Mouse (Mus musculus) midbrain, embryonic 15.5 days (tissue): ENCODE measurements around the gene Zfp553. TPM values are rescaled to one million over a fixed set of nuclear protein-coding genes. Genes with fewer than 3 reads are reported as not detected.

Experiments used
- ATAC-seq: fragments of 200-750 bp; cut with Nextera tagmentation; replicated peaks from 2 replicates; pipeline ENCODE4 v1.8.0; 2017; ENCODE audit warnings: moderate TSS enrichment
- H3K27ac ChIP-seq: fragments of 300-500 bp; sonication (generic); 2 replicates; pipeline ENCODE4 v1.5.1; 2015; ENCODE audit warnings: mild to moderate bottlenecking, inconsistent platforms
- H3K27me3 ChIP-seq: fragments of 300-500 bp; sonication (generic); replicated peaks from 2 replicates; pipeline ENCODE4 v1.6.1; 2015; ENCODE audit warnings: inconsistent platforms
- H3K36me3 ChIP-seq: fragments of 300-500 bp; sonication (generic); replicated peaks from 2 replicates; pipeline ENCODE4 v1.6.1; 2015; ENCODE audit warnings: inconsistent platforms
- H3K4me1 ChIP-seq: fragments of 300-500 bp; sonication (generic); 2 replicates; pipeline ENCODE4 v1.6.1; 2015; ENCODE audit warnings: inconsistent platforms
- H3K4me2 ChIP-seq: fragments of 300-500 bp; sonication (generic); 2 replicates; pipeline ENCODE4 v1.6.1; 2015; ENCODE audit warnings: inconsistent platforms, mild to moderate bottlenecking, moderate library complexity
- H3K4me3 ChIP-seq: fragments of 300-500 bp; sonication (generic); 2 replicates; pipeline ENCODE4 v1.5.1; 2015; ENCODE audit warnings: mild to moderate bottlenecking, inconsistent platforms
- H3K9ac ChIP-seq: fragments of 300-500 bp; sonication (generic); 2 replicates; pipeline ENCODE4 v1.6.1; 2015; ENCODE audit warnings: mild to moderate bottlenecking, inconsistent platforms
- H3K9me3 ChIP-seq: fragments of 300-500 bp; sonication (generic); 2 replicates; pipeline ENCODE4 v1.6.1; 2016; ENCODE audit warnings: inconsistent platforms
- WGBS: fragments of 180-500 bp; shearing (Covaris S2); methylation state at CpG from one replicate; pipeline ENCODE4 v1.1.7; 2015; ENCODE audit warnings: mixed read lengths; 5-methylcytosine and 5-hydroxymethylcytosine counted together
- polyA plus RNA-seq: library from polyadenylated mRNA; unstranded; fragments of >200 nt; fragmentation: Nextera tagmentation; extraction: Ambion mirVana; gene quantifications from 2 replicates; pipeline ENCODE4 v1.2.1, GENCODE M21; 2015

The Zfp553 gene
- polyA plus RNA-seq, 1 experiment from 2014 or later, result 64.1 TPM

- Histone ChIP-seq H3K4me1 (peaks cover 18% of the 10 kb centered on the region), H3K9me3 (no peaks in the 10 kb centered on the region), H3K27me3 (no peaks in the 10 kb centered on the region), H3K9ac (no peak overlapping the region), H3K36me3 (no peaks in the 10 kb centered on the region), H3K4me3 (no peak overlapping the region), H3K4me2 (no peak overlapping the region), H3K27ac (no peak overlapping the region)
- 86% methylated on average over 10 of the region's 10 CpGs for WGBS
- no peak for ATAC-seq
These were observed 29.5 kb downstream of the Zfp553 start for GRCm38 (mm10) chr7:127262218-127262961.

- no peak overlapping the region for H3K4me3 ChIP-seq
- peaks cover 18% of the 10 kb centered on the region for H3K4me1 ChIP-seq
- H3K9me3 ChIP-seq, result no peaks in the 10 kb centered on the region
- H3K9ac ChIP-seq, result no peak overlapping the region
- 93% methylated on average over 3 of the region's 3 CpGs for WGBS
- no peak overlapping the region for H3K27ac ChIP-seq
- ATAC-seq, result no peak
- no peak overlapping the region for H3K4me2 ChIP-seq
- H3K36me3 ChIP-seq, result 0 out of 2 replicates have a peak, but pooled peaks cover 4% of the 10 kb centered on the region
- no peaks in the 10 kb centered on the region for H3K27me3 ChIP-seq
These were observed 30.7 kb downstream of the Zfp553 start for GRCm38 (mm10) chr7:127263526-127263925.

DNA sequence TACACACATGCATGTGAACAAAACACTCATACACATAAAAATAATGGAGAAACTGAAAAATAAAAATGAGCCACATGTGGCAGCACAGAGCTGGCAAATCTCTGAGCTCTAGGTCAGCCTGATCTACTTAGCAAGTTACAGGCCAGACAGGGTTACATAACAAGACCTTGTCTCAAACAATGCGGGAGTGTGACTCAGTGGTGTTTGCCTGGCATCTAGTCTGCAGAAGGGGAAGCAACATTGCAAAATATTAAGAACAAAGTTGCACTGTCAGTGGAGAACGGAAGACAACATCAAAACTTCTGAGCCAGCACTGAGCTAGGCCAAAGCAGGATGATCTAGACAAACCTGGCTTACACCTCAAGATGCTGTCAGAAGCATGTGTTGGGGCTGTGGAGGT is 37.4 kb downstream of the Zfp553 start:
- H3K4me1 ChIP-seq, result peaks cover 17% of the 10 kb centered on the region
- H3K9me3 ChIP-seq, result no peaks in the 10 kb centered on the region
- H3K4me3 ChIP-seq, result no peak overlapping the region
- no peak for ATAC-seq
- H3K9ac ChIP-seq, result no peak overlapping the region
- no peaks in the 10 kb centered on the region for H3K27me3 ChIP-seq
- H3K36me3 ChIP-seq, result peaks cover 17% of the 10 kb centered on the region
- no peak overlapping the region for H3K27ac ChIP-seq
- 94% methylated on average over 2 of the region's 2 CpGs for WGBS
- H3K4me2 ChIP-seq, result no peak overlapping the region

GRCm38 (mm10) chr7:127270666-127271065 is 37.8 kb downstream of the Zfp553 start:
- H3K27ac ChIP-seq, result no peak overlapping the region
- H3K4me1 ChIP-seq, result peaks cover 17% of the 10 kb centered on the region
- H3K9ac ChIP-seq, result no peak overlapping the region
- peaks cover 17% of the 10 kb centered on the region for H3K36me3 ChIP-seq
- 92% methylated on average over 5 of the region's 5 CpGs for whole genome bisulfite sequencing
- no peak for ATAC-seq
- H3K4me3 ChIP-seq, result no peak overlapping the region
- no peaks in the 10 kb centered on the region for H3K9me3 ChIP-seq
- no peak overlapping the region for H3K4me2 ChIP-seq
- no peaks in the 10 kb centered on the region for H3K27me3 ChIP-seq

DNA sequence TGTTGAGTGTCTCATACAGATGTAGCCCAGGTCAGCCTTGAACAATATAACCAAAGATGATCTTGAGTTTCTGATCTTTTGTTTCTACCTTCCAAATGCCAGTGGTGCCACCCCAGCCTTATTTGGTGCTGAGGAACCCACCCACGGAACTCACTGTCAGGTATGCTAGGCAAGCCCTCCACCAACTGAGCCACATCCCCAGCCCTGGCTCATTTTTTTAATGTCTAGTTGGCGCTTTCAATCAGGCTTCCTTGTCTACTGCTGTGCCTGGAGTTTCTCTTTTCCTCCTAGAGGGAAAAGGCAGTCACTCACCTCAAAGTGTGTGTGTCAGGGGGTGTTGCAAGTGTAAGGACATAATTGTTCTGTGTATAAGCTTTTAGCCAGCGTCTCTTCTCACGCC is 38.2 kb downstream of the Zfp553 start:
- no peak for ATAC-seq

DNA sequence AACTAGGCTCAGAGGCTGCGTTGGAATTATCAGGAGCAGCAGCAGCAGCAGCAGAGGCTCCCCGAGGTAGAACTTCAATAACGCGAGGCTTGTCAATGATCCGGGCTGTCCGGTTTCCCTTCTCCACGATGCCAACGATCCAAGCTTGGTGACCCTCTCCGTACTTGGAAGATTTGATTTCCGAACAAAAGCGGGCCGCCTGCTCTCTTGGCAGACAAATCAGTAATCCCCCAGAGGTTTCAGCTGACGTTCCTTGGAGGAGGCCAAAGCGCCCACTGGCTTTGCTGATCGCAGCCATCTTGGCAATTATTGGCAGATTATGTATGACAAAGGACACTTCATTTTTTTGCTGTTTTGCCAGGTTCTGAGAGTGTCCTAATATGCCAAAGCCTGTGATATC is 39.7 kb downstream of the Zfp553 start:
- H3K36me3 ChIP-seq, result peaks cover 17% of the 10 kb centered on the region
- 92% methylated on average over 15 of the region's 15 CpGs for WGBS
- H3K4me1 ChIP-seq, result peaks cover 17% of the 10 kb centered on the region
- peak overlapping the region; percentile 59 for H3K4me3 ChIP-seq
- H3K9me3 ChIP-seq, result no peaks in the 10 kb centered on the region
- H3K9ac ChIP-seq, result 0 out of 2 replicates have a peak overlapping the region, but pooled peaks have one; percentile 68
- no peaks in the 10 kb centered on the region for H3K27me3 ChIP-seq
- H3K4me2 ChIP-seq, result peak overlapping the region; percentile 83
- no peak for ATAC-seq
- no peak overlapping the region for H3K27ac ChIP-seq

More for the DNA sequence above, 38.2 kb downstream of the Zfp553 start:
- Histone ChIP-seq H3K4me2 (no peak overlapping the region), H3K27ac (no peak overlapping the region), H3K36me3 (peaks cover 17% of the 10 kb centered on the region), H3K9me3 (no peaks in the 10 kb centered on the region), H3K4me1 (peaks cover 17% of the 10 kb centered on the region), H3K4me3 (no peak overlapping the region), H3K27me3 (no peaks in the 10 kb centered on the region), H3K9ac (no peak overlapping the region)
- WGBS, result 94% methylated on average over 4 of the region's 4 CpGs

- Histone ChIP-seq H3K9me3 (no peaks in the 10 kb centered on the region), H3K27ac (peak overlapping the region; percentile 80), H3K4me2 (peak overlapping the region; percentile 83), H3K27me3 (no peaks in the 10 kb centered on the region), H3K9ac (peak overlapping the region; percentile 68), H3K36me3 (peaks cover 16% of the 10 kb centered on the region), H3K4me1 (peaks cover 17% of the 10 kb centered on the region), H3K4me3 (peak overlapping the region; percentile 59)
- peak; percentile 80 for ATAC-seq
- WGBS, result 14% methylated on average over 50 of the region's 50 CpGs
These were observed 40.5 kb downstream of the Zfp553 start for GRCm38 (mm10) chr7:127273118-127273923.

GRCm38 (mm10) chr7:127273925-127274789 is 41.3 kb downstream of the Zfp553 start, which contains the start of gene Sephs2:
TSS of gene Sephs2 (minus strand) at chr7:127274055.
- WGBS, result 3% methylated on average over 39 of the region's 39 CpGs
- Histone ChIP-seq H3K9ac (peak within 1 kb of the TSS; percentile 68), H3K27me3 (no peaks in the 10 kb centered on the region), H3K4me1 (peaks cover 17% of the 10 kb centered on the region), H3K4me2 (peak within 1 kb of the TSS; percentile 83), H3K4me3 (peak within 1 kb of the TSS; percentile 59), H3K9me3 (no peaks in the 10 kb centered on the region), H3K27ac (peak within 1 kb of the TSS; percentile 80), H3K36me3 (peaks cover 9% of the 10 kb centered on the region)
- peak; percentile 96 for ATAC-seq

DNA sequence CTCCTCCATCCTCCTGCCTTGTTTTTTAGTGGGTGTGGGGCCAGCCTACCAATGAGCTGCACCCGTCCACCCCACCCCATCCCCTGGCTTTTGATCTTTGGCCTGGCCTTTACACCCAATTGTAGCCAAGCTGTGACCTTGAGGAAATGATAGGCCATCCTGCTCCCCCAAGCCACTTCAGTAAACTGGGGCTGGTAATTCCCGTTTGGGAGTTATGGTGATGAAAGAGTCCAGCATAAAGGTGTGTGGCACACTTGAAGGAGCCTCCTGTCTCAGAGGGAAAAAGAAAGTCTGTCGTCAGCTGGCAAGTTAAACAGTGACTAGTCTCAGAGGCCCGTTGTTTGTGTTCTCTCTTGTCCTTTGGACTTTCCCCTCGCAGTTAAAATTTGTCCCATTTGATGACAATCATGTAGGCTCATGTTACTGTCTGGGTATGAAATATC is 43.7 kb downstream of the Zfp553 start:
- Histone ChIP-seq H3K27me3 (no peaks in the 10 kb centered on the region), H3K9me3 (no peaks in the 10 kb centered on the region), H3K4me2 (no peak overlapping the region), H3K4me1 (peaks cover 17% of the 10 kb centered on the region), H3K4me3 (no peak overlapping the region), H3K36me3 (no peaks in the 10 kb centered on the region), H3K9ac (no peak overlapping the region), H3K27ac (no peak overlapping the region)
- ATAC-seq, result no peak
- 75% methylated on average over 5 of the region's 5 CpGs for WGBS

DNA sequence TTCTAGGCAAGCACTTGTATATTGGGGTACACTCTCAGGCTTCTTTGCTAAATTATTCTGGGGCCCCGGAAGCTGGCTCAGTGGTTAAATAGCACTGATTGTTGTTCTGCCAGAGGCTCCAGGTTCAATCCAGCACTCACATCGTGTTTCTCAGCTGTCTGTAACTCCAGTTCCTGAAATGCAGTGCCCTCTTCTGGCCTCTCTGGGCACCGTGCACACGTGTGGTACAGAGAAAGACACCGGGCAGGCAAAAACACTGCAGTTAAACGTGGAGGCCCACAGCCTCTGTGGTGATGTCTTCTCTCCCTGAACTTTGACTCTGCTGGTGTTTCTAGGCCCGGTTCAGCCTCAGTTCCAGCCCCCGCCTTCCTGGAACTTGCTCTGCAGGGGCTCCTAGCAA is 45.5 kb downstream of the Zfp553 start:
- Histone ChIP-seq H3K27ac (no peak overlapping the region), H3K9ac (no peak overlapping the region), H3K27me3 (no peaks in the 10 kb centered on the region), H3K4me1 (peaks cover 5% of the 10 kb centered on the region), H3K9me3 (no peaks in the 10 kb centered on the region), H3K4me3 (no peak overlapping the region), H3K36me3 (no peaks in the 10 kb centered on the region), H3K4me2 (no peak overlapping the region)
- no peak for ATAC-seq
- 18% methylated on average over 8 of the region's 8 CpGs for WGBS

DNA sequence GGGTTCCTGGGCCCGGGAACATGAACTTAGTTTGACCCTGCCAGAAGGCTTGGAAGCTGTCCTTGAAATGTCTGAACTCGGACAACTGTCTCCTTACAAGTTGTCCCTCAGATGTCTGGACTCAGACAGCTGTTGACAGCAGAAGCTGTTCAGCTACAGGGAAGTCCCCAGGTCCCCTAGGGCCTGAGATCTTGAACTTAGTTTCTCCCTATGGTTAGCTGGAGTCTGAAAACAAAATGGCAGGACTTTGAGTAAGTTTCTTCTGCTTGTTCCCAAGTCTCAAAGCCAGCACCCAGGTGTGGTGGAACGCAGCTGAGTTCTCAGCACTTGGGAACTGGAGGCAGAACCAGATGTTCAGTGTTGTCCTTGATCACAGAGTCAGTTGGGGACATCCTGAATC is 47.2 kb downstream of the Zfp553 start:
- WGBS, result 81% methylated on average over 3 of the region's 3 CpGs
- H3K36me3 ChIP-seq, result no peaks in the 10 kb centered on the region
- no peak for ATAC-seq

DNA sequence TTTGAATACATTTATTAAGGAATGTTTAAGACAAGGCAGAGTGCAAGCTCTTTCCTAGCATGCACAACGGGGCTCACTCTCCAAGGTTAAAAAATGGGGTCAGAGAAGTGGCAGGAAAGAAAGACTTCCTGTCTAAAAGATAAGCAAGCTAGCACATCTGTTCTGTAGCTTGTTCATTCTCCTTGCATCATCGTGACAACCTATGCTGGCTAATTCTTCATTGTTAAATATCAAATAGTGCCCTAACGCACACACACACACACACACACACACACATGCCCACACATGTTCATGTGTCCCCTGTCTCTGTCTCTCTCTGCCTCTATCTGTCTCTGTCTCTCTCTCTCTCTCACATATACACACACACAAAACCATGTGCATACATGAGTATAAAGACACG is 48.3 kb downstream of the Zfp553 start:
- Histone ChIP-seq H3K36me3 (no peaks in the 10 kb centered on the region), H3K4me1 (no peaks in the 10 kb centered on the region), H3K4me2 (no peak overlapping the region), H3K27me3 (no peaks in the 10 kb centered on the region), H3K9ac (no peak overlapping the region), H3K27ac (no peak overlapping the region), H3K9me3 (no peaks in the 10 kb centered on the region), H3K4me3 (no peak overlapping the region)
- 82% methylated on average over 4 of the region's 4 CpGs for WGBS
- ATAC-seq, result no peak

More for the DNA sequence above, 47.2 kb downstream of the Zfp553 start:
- Histone ChIP-seq H3K4me1 (no peaks in the 10 kb centered on the region), H3K9ac (no peak overlapping the region), H3K4me2 (no peak overlapping the region), H3K9me3 (no peaks in the 10 kb centered on the region), H3K4me3 (no peak overlapping the region), H3K27me3 (no peaks in the 10 kb centered on the region), H3K27ac (no peak overlapping the region)
